Mouse (Mus musculus): ENCODE measurements around the gene Nr1h2. TPM values are rescaled to one million over a fixed set of nuclear protein-coding genes. Genes with fewer than 3 reads are reported as not detected.

The Nr1h2 gene
- polyA plus RNA-seq, 1 experiment: 295 TPM

DNA sequence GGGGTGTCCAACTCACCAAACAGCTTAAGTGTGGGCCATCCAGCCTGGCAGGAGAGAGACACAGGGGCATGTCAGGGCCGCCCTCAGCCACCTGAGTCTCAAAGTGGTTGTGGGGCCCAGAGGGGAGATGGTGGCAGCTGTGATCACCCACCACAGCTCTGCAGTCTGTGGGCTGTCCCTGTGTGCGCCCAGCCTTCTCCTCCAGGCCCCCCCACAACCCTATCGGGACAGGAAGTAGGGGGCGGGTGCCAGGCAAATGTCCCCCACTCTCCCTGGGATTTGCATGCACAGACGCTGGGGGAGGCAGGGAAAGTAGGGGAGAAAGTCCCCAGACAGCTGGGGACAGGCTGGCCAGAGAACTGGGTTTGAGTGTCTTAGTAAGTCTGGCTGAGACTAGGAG is 22.5 kb downstream of the Nr1h2 start:
- H3K4me3 ChIP-seq (ENCODE audit: low read depth, low read length): peak overlapping the region; percentile 31; the same call in 1 of the 2 replicates
- no peak overlapping the region for H3K27ac ChIP-seq (ENCODE audit: insufficient read depth, low read depth, low read length)
- 64% methylated on average over 5 of the region's 5 CpGs for WGBS

DNA sequence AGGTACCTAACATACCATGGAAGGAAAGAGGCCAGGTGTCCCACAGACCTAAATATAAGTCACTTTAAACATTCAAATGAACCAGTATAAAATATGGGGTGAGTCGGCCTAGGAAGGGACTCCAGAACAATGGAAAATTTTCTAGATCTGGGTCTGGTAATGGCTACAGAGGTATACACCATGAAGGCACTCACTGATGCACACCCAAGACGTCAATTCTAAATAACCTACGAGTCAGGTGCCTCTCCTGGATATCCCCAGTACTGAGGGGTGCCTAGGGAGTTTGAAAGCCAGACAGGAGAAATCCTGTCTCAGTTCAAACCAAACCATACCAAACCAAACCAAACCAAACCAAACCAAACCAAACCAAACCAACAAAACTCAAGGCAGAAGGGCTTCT is 23.2 kb downstream of the Nr1h2 start:
- H3K4me1 ChIP-seq (ENCODE audit: control insufficient read depth, insufficient read depth, insufficient read length, low read length): peaks cover 11% of the 10 kb centered on the region
- H3K4me3 ChIP-seq (ENCODE audit: low read depth, low read length): no peak overlapping the region
- H3K27ac ChIP-seq (ENCODE audit: insufficient read depth, low read depth, low read length): no peak overlapping the region
- WGBS: 78% methylated on average over 3 of the region's 3 CpGs
- TF ChIP-seq CTCF (IDR thresholded peaks at IDR 0.05; ENCODE audit: extremely low read depth, insufficient read length, insufficient replicate concordance, low read depth, low read length): no peak
- no peak for TF ChIP-seq POLR2A (IDR thresholded peaks at IDR 0.05; ENCODE audit: low read depth, low read length)
- no peaks in the 10 kb centered on the region; the same call in 1 of the 2 replicates for H3K36me3 ChIP-seq (ENCODE audit: control insufficient read depth, insufficient read depth, low read length)
- H3K27me3 ChIP-seq (ENCODE audit: control insufficient read depth, insufficient read depth, low read length): no peaks in the 10 kb centered on the region

More for the DNA sequence above, 22.5 kb downstream of the Nr1h2 start:
- Histone ChIP-seq H3K36me3 (ENCODE audit: control insufficient read depth, insufficient read depth, low read length) (peaks cover 2% of the 10 kb centered on the region; the same call in 1 of the 2 replicates), H3K27me3 (ENCODE audit: control insufficient read depth, insufficient read depth, low read length) (no peaks in the 10 kb centered on the region), H3K4me1 (ENCODE audit: control insufficient read depth, insufficient read depth, insufficient read length, low read length) (peaks cover 10% of the 10 kb centered on the region; the same call in 1 of the 2 replicates)
- TF ChIP-seq CTCF (IDR thresholded peaks at IDR 0.05; ENCODE audit: extremely low read depth, insufficient read length, insufficient replicate concordance, low read depth, low read length) (no peak), POLR2A (IDR thresholded peaks at IDR 0.05; ENCODE audit: low read depth, low read length) (no peak)

DNA sequence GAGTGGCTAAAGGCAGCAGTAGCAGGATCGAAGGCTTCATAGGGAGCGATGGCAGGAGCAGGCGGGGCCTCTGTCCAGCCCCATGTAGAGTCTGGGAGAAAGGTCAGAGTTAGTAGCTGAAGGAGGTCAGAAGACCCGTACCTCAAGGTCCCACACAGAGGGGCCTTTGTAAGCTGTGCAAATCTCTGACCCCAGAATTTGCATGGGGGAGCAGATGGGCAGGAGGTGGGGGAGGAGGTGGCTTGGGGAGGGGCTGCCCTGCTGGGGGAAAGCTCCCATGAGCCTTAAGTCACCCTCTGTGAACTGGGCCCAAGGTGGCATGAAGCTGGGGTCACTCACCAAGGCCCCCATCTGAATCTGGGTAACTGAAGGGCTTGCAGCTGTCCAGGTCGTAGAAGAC is 24.2 kb downstream of the Nr1h2 start:
- Histone ChIP-seq H3K4me3 (ENCODE audit: low read depth, low read length) (no peak overlapping the region), H3K4me1 (ENCODE audit: control insufficient read depth, insufficient read depth, insufficient read length, low read length) (peaks cover 15% of the 10 kb centered on the region), H3K36me3 (ENCODE audit: control insufficient read depth, insufficient read depth, low read length) (no peaks in the 10 kb centered on the region; the same call in 1 of the 2 replicates), H3K27me3 (ENCODE audit: control insufficient read depth, insufficient read depth, low read length) (no peaks in the 10 kb centered on the region), H3K27ac (ENCODE audit: insufficient read depth, low read depth, low read length) (no peak overlapping the region)
- 75% methylated on average over 5 of the region's 5 CpGs for WGBS
- no peak for TF ChIP-seq POLR2A (IDR thresholded peaks at IDR 0.05; ENCODE audit: low read depth, low read length)
- TF ChIP-seq CTCF (IDR thresholded peaks at IDR 0.05; ENCODE audit: extremely low read depth, insufficient read length, insufficient replicate concordance, low read depth, low read length): no peak

DNA sequence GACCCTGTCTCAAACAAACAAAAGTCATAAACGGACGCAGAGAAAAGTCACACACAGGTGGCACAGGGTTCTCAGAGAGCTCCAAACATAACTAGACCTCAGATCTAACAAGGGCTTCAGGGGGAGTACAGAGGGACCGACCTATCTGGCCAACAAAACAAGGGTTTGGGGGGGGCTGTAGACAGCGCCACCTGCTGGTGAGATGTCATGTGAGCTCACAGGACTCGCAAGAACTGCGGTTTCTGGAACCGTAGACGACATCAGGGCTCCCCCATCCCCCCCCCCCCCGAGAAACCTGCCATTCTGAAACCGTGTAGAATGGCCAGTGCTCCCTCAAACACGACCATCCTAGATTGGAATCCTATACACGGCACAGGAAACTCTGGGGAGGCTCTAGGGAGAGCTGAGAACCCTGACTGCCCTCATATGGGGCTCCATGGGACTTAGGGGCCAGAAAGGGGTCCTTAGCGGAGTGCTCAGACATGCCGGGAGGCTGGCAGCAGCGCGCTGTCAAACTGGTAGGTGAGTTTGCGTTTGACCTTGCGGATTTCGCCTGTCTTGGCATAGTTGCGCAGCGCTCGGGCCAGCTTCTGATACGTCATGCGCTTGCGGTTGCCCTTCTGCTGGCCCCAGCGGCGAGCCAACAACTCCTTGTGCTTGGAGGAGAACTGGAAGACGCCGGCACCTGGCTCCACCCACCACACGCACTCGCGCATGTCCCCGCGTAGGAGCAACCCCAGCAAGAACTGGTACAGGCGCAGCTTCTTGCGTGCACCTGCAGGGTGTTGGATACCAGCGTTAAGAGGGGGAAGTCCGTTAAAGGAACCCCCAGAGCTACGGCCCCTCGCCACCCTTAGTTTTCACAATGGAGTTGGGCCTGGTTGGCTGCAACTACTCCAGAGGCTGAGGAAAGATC is 26.0 kb downstream of the Nr1h2 start:
- H3K4me3 ChIP-seq (ENCODE audit: low read depth, low read length): peak overlapping the region; percentile 63
- H3K27me3 ChIP-seq (ENCODE audit: control insufficient read depth, insufficient read depth, low read length): no peaks in the 10 kb centered on the region
- H3K36me3 ChIP-seq (ENCODE audit: control insufficient read depth, insufficient read depth, low read length): no peaks in the 10 kb centered on the region
- H3K27ac ChIP-seq (ENCODE audit: insufficient read depth, low read depth, low read length): peak overlapping the region; percentile 67
- peaks cover 17% of the 10 kb centered on the region for H3K4me1 ChIP-seq (ENCODE audit: control insufficient read depth, insufficient read depth, insufficient read length, low read length)
- WGBS: 5% methylated on average over 40 of the region's 40 CpGs
- TF ChIP-seq POLR2A (IDR thresholded peaks at IDR 0.05; ENCODE audit: low read depth, low read length) (peak; percentile 25), CTCF (IDR thresholded peaks at IDR 0.05; ENCODE audit: extremely low read depth, insufficient read length, insufficient replicate concordance, low read depth, low read length) (peak; percentile 83)

DNA sequence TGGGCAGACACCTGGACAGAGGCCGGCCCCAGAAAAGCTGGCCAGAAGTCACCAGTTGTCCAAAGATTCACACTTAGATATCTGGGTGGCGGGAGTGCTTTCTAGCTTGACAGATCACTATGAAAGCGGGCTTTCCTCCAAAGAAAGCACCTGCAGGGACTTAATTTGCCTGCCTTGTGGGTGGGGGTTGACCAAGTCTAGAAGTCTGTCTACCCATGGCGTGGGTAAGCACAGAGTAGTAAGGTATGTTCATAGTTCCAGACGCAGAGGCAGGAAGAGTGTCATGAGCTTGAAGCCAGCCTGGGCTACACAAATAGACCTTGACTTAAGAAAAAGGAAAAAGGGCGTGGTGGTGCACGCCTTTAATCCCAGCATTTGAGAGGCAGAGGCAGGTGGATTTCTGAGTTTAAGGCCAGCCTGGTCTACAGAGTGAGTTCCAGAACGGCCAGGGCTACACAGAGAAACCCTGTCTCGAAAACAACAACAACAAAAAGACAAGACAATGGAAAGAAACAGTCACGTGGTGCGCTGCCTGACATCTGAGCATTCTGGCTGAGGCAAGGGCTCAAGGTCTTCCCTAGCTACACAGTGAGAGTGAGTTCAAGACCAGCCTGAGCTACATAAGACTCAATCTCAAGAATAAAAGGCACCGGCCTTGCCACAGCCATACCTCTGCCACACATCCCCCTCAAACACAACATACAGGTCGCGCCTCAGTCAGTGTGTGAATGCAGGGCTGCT is 27.2 kb downstream of the Nr1h2 start:
- 89% methylated on average over 14 of the region's 14 CpGs for WGBS
- no peak for TF ChIP-seq POLR2A (IDR thresholded peaks at IDR 0.05; ENCODE audit: low read depth, low read length)
- no peak for TF ChIP-seq CTCF (IDR thresholded peaks at IDR 0.05; ENCODE audit: extremely low read depth, insufficient read length, insufficient replicate concordance, low read depth, low read length)
- no peak overlapping the region for H3K4me3 ChIP-seq (ENCODE audit: low read depth, low read length)
- H3K27me3 ChIP-seq (ENCODE audit: control insufficient read depth, insufficient read depth, low read length): no peaks in the 10 kb centered on the region
- no peaks in the 10 kb centered on the region for H3K36me3 ChIP-seq (ENCODE audit: control insufficient read depth, insufficient read depth, low read length)
- H3K4me1 ChIP-seq (ENCODE audit: control insufficient read depth, insufficient read depth, insufficient read length, low read length): peaks cover 12% of the 10 kb centered on the region
- no peak overlapping the region; the same call in 1 of the 2 replicates for H3K27ac ChIP-seq (ENCODE audit: insufficient read depth, low read depth, low read length)

DNA sequence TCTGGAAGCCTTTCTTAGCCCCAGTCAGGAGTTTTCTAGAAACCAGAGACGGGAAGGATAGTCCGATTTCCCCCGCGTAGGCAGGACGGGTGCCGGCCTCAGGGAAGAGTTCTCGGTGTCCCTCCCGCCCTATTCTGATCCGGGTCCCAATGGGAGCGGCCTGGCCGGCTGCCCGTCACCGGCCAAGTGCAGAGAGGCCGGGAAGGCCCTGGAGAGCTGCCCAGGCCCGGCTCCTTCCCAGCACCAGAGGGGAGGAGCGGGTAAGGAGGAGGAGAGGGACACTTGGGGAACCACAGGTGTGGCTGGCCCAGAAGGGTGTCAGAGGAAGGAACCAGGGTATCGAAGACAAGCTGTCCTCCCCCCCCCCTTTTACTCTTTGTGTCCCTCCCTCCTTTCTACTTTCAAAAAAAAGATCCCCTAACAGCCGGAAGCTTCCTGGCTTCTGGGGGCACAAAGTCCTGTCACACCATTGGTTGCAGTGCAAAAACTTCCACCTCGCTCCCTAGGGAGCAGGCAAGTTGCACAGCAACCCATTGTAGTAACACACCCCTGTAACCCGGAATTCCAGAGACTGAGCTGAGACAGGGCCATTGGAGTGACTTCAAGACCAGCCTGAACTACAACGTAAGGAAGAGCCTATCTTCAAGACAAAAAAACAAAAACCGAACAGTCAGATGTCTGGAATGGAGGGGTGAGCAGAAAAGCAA is 28.5 kb downstream of the Nr1h2 start:
- WGBS: 4% methylated on average over 22 of the region's 22 CpGs

More for the DNA sequence above, 28.5 kb downstream of the Nr1h2 start:
- peak overlapping the region; percentile 67 for H3K27ac ChIP-seq (ENCODE audit: insufficient read depth, low read depth, low read length)
- peak overlapping the region; percentile 35 for H3K4me3 ChIP-seq (ENCODE audit: low read depth, low read length)
- H3K27me3 ChIP-seq (ENCODE audit: control insufficient read depth, insufficient read depth, low read length): no peaks in the 10 kb centered on the region
- H3K36me3 ChIP-seq (ENCODE audit: control insufficient read depth, insufficient read depth, low read length): no peaks in the 10 kb centered on the region
- H3K4me1 ChIP-seq (ENCODE audit: control insufficient read depth, insufficient read depth, insufficient read length, low read length): peaks cover 12% of the 10 kb centered on the region
- TF ChIP-seq CTCF (IDR thresholded peaks at IDR 0.05; ENCODE audit: extremely low read depth, insufficient read length, insufficient replicate concordance, low read depth, low read length) (no peak), POLR2A (IDR thresholded peaks at IDR 0.05; ENCODE audit: low read depth, low read length) (no peak)

All from small intestine, adult 2 months (tissue).